Mouse (Mus musculus) left cerebral cortex, adult 11 months (tissue): ENCODE results near the gene Gm5108.
A peak's percentile ranks its signal among the peaks of the same experiment; 100 is the strongest.

Experiments used
- DNase-seq: peaks from one replicate; pipeline ENCODE4 v3.0.0; 2022; ENCODE audit warnings: low spot score

Gene Gm5108

DNA sequence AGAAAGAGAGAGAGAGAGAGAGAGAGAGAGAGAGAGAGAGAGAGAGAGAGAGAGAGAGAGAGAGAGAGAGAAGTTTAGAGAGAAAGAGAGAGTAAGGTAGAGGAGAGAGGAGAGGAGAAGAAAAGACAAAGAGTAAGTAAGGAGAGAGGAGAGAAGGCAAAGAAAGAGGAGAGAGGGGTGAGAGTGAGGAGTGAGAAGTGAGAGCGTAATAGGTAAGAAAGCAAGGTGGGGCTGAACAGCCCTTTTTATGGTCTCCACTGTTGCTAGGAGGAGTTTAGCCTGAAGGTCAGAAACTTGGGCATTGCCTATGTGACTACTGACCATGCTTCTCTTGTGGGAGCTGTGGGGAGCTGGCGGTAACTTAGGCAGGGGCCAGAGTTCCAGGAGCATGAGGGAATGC is at the start of gene Gm5108:
Gm5108 (plus strand) TSS at position 301 of the 400 bp plus-strand sequence.
- no peak for DNase-seq

DNA sequence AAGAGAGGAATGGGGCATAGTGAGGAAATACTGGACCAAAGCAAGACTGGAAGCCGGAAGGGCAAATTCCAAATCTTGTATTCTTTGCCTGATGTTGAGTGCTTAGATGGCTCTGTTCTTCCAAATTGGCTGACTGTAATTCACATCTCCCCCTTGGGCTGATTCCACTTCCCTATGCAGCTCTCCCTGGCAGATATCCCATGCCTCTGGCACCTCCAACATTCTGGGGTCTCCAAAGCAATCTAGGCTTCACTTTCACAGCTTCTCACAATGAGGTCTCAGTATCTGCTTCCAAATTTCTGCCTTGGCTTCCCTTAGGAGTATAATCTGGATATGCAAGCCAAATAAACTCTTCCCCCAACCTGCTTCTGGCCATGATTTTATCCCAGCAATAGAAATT is 42.5 kb upstream of the Gm5108 start:
- DNase-seq: no peak

DNA sequence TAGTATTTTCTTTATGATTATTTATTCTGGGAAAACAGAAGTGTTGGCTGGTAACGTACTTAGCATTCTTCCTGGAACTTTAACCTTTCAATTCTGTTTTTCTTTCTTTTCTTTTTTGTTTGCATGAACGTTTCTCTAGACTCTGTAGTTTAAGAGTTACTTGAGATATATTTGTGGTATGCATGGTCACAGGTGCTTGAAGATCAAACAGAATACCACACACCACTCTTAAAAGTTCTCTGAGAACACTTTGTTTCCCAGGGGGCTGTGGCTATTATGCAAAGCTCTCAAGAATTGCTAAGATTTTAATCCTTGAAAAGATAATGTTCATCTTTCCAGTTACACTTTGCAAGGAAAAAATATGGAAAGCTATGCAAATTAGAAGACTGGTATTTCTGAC is 36.9 kb upstream of the Gm5108 start:
- DNase-seq: no peak

DNA sequence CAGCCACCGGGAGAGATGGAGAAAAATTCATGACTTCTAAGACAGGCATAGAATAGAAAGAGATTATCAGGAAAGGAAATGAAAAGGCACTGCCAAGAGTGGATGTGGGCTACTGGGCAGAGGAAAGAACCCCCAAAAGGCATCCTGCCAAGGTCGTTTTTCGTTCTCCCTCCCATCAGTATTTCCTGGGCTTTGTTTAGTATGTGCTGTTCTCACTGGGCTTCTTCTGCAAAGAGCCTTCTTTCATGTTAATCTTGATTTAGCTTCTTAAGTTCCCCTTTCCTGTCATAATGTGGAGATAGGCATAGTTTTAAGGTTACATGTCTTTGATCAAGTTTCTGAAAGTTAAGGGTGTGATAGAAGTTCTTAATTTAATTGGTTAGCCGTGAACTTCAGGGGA is 10.9 kb upstream of the Gm5108 start:
- no peak for DNase-seq

DNA sequence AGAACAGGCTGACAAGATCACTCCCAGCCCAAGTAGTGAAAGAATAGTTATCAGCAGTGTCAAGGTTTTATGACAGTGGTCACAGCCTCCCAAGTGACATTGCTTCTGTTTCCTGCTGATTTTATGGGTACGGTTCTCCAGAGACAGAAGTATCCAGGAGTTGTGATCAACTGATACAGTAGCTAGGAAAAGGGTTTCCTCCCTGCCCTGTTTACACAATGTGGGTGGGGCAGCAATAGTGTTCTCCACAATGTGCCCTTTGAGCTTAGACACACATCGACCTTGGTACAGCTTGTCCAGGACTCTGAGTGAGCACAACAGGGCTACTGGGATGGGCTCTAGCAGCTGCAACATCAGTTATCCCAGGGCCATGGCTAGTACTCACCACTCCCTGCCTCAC is 9.8 kb upstream of the Gm5108 start:
- no peak for DNase-seq

DNA sequence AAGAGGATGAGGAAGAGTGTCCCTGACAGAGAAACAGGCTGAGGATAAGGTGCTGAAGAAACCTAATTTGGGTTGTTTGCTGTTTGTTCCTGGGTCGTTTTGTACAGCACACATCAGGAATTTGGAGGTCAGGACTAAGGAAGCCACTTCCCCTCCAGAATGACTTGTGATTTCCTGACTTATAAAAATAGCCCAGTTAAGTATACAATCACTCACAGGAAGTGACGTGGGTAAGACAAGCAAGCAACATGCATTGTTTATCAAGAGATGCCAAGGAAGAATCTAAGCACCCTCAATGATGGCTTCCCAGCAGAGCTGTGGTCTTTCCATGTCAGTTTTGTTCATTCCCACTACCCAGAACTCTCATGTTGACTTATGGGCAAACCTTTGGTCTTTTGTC is 1.7 kb downstream of the Gm5108 start:
- no peak for DNase-seq

DNA sequence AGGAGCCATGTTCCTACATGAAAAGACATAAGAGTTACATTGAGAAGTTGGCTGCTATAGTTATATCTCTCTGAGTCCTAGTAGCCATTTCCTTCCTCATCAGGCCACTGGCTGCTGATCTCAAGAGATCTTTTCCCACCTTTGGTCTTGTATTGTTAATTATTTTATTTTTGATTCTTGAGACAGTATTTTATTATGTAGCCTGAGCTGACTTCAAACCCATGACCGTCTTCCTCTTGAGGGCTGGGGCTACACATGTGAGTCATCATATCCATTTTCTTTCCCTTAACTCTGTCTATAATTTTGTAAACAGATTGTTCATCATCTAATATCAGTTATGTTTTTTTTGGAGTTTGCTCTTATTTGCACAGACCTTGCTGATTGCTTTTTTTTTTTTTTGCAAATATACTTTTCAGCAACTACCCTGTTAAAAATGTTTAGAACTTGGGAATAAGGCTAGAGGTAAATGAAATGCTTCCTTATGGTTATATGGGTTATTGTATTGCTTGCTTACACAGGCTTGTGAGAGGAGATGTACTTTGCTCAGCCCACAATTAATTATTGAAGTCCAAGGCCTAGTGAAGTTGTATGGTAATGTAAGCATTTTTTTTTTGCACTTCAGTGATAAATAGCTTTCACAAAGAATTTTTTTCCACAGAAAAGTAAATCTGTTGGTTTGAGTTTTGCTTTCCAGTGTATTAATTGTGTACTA is 2.8 kb downstream of the Gm5108 start:
- no peak for DNase-seq

DNA sequence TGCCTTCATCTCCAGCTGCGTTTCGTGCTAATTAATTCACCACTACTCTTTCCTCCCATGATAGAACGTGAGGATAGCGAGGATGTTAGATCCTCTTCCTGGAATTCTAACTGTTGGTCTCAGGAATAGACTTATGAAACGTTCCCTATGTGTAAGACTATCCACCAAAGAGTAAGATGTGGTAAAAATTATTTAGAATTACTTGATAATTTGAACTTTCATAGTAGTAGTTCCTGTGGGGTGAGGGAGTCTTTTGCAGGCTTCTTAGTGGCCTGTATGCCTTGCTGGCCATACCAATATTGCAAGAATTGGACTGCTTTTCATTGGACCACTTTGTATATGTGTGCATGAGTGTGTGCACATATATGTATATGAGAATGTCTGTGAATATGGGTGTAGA is 4.9 kb downstream of the Gm5108 start, which contains the start of gene Gm21905:
Gm21905 (minus strand) TSS at position 101 of the 400 bp plus-strand sequence.
- no peak for DNase-seq

DNA sequence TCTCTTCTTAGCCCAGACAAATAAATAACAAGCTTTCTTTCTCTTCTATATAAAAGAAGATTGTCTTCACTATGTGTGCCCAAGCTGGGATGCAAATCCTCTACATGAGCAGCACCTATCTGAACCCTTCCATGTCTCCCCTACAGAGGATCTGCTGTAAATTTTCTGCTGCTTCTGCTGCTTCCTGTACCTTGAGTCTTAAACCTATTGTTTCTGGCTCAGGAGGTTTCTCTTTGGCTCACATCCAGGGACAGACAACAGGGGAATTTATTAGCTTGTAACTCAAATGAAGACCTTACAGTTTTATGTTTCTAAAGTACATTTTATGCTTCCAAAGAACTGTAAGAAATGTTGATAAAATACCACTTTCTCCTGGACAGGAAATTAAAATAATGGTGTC is 5.5 kb downstream of the Gm5108 start:
- no peak for DNase-seq

DNA sequence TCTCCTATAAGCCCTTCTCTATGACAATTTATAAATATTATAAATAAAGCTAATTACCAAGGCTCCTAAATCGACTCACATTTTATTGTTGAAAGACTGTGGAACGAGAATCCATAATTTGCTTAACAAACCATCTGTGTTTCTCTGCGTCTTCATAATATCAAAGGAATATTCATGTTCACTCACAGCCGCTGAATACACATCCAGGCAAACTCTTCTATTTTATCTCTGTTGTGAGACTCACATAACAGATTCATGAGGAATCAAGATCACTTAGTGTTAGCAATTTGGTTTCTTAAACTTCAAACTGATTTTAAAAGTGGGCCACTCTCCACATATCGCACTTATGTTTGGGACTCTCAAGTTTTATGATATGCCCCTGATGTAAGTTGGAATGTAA is 6.6 kb downstream of the Gm5108 start:
- no peak for DNase-seq

DNA sequence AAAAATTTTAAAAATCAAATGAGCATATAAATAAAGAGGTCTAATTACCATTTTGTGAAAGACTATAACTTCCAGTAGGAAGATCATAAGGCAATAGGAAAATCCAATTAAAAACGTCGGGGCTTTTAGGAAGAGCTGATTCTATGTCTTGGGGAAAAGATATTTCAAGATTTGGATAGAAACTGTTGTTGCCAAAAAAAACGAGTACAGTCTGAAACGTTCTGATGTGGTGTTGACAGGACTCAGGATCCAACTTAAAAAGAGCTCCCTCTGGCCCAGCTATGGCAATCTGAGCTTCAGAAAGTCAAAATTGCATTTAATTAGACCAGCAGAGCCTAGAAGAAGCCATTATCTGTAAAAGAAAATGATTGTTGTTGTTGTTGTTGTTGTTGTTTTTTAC is 12.6 kb downstream of the Gm5108 start:
- DNase-seq: peak; percentile 6

DNA sequence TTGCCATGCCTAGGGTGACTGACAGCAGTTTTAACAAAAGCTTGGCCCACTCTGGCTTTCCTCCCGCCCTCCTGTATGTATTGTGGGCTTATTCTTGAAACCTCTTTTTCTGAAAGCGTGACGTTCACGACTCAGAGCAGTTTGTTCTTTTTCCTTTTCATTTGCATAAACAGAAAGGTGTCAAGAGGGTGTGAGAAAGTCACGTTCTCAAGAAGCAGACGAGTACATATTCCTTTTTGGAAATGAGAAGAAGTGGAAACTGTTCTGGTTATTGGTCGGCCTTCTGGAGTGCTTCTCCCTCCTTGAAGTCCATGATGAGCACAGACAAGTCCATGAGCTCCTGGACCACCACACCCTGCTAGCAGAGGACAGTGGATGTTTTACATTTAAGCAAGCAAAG is 14.0 kb downstream of the Gm5108 start:
- no peak for DNase-seq

DNA sequence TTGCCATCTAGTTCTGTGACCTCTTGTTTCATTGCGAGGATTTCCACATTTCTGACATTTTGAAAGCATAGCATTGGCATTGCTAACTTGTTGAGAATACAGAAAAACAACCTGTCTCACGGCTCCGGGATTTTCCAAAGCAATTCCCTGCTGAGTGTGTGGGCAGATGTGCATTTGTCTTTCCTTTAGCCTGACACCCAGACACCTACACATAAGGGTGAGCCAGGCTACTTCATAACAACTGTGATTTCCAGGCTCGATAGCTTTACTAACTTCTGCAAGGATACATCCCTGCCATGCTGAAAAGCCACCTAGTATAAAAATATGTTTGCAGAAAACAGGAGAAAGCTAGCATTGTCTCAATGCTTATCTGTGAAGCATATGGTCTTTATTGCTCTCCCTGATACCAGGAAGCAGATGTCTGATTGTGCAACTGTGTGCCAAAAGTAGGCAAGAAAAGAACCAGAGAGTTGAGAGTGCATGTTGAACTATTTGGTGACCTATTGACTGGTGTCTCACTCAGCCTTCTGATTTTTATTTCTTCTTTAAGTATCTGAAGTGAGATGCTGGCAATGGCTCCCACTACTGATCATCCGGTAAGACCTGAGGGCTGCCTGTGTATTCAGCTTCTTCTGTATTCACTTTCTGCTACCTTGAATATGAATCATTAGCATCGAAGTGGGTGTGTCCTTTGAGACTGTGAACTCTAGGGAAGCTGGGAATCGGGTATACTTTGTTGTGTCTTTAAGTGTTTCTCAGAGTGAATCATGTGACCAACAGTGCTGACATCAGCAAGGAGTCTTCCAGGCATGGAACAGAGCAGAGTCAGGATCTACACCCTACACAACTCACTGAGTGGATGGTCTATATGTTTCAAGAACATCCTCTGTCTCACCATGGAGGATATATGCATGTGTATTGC is 20.5 kb downstream of the Gm5108 start:
- DNase-seq: peak; percentile 7

DNA sequence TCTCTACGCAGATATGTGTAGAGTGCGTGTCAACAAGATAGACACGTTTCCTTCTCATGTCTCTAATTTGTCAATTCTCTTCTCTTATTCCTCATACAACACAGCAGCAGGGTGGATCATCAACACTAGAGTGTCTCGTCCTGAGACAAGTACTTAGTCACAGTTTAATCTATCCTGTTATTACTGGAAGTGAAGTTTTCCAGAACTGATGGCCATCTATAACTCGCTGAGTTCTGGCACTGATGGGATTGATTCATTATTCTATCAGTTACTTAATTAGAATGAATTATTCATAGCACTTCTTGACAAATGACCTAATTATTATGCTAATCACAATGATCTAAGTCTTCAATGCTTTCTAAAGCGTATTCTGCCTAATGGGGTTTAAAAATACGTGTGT is 28.1 kb downstream of the Gm5108 start:
- DNase-seq: no peak

DNA sequence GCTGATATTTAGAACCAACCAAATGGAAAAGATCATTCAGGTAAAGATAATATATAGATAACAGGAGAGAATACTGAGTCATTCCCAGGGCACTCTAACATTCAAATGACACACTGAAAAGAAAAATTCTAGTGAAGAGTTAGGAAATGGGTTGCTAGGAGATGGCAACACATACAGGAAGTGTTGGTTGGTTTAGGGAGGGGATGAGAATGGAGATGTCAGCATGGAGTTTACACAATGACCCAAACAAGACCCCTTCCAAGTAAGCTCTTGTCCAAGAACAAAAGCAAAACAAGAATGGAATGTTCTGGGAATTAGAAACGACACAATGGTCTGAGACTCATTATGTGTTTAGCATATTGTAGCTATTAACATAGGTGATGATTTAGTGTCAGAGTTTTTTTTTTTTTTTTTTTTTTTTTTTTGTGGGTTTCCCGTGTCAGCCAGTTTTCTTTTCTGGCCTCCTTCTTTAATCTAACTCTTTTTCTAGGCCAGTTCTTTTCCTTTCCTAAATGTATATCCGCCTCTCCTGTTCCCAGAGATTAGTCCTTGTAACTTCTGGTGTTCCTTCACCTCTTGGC is 40.6 kb downstream of the Gm5108 start:
- no peak for DNase-seq

DNA sequence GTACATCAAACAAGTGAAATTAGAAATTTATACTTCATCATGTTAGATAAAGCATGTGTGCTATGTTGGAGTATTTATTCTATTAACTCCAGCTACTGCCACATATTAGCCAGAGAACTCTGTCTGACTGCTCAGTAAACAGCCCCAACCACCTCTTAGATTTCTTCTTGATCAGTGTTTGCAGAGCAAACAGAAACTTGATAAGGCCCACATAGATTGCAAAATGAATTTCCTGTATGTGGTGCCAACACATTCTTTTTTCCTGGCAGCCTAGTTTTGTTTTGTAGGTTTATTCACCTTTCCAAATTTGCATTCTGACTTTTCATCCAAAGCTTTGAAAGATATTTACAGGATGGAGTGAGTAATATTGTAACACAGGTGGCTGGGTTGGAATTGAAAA is 49.0 kb downstream of the Gm5108 start:
- no peak for DNase-seq

DNA sequence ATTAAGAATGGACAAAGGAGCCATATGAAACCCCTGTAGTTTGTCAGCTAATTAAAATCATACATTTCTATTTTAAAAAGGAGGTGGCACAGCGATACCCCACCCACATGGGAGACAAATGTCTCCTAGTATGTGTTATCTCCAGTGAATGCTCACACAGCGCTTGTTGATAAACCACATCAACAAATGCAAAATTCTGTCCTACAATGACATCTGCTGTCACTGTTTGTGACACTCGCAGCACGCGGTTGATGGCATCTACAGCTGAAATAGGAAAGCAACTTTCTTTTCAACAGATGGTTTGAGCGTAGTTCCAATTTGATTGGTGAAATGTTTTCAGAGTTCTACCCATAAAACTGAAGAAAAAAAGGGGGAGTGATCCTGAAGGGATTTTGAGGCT is 61.1 kb downstream of the Gm5108 start:
- no peak for DNase-seq

DNA sequence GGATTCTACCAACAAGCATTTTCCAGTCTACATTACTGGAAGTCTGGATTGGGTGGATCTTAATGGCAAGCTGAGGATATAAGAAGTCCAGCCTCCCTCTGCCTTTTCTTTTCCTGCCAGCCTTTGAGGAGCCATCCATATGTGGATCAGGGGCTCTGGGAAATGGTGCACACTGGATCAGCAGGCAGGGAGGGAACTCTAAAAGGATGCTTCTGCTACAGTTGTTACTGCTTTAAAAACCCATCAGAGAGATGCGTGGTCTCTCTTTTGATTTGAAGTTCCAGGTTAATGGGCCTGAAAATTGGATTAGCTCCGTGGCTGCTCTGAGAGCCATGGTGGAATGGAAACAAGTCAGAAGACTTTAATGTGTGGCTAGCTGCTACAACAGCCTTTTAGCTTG is 62.4 kb downstream of the Gm5108 start:
- DNase-seq: no peak

DNA sequence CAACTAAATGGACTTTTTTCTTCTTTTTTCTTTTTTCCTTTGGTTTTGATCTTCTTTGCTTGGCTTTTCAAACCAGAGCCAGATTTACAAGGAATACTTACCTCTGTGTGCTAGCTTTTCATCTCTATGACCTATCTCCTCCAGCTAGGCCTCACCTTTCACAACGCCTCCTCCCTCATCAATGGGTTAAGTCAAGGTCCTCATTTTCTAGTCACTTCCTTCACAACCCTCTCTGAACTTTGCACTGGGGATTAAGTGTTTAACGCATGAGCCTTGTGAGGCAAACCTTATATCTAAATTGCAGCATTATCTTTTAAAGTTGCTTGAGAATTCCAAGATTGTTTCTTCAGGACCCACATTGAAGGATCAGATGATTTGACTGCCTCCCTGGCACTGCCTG is 63.0 kb downstream of the Gm5108 start:
- DNase-seq: no peak

DNA sequence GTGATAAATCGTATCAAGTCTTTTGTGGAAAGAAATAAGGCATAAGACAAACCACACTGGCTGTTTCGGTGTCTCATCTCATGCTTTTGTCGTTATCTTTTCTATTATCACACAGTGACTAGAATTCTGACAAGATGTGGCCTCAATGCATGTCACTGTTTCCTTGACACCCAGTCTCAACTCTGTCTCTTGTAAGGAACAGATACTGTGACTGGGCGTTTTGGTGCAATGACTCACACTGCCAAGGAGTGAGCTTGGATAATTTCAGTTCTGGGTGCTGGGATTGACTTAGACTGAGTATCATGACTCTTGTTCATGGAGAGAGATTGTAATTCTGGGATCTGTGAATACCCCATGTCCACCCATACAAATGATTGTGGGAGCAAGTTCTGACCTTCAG is 65.6 kb downstream of the Gm5108 start:
- DNase-seq: no peak

DNA sequence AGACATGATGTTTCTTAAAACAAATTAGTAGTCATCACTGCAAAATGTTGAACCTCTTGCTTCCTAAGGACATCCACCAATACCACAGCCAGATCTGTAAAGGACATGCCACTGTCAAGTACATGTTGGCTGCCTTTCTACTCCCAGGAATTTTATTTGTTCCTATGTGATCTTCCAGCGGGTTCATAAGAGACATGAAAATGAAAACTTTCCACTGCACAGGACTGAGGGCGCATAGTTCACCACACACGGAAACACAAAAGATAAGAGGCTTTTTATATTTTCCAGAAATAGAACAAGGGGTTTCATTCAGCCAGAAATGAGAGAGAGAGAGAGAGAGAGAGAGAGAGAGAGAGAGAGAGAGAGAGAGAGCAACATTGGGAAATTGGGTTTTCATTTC is 70.1 kb downstream of the Gm5108 start:
- no peak for DNase-seq

DNA sequence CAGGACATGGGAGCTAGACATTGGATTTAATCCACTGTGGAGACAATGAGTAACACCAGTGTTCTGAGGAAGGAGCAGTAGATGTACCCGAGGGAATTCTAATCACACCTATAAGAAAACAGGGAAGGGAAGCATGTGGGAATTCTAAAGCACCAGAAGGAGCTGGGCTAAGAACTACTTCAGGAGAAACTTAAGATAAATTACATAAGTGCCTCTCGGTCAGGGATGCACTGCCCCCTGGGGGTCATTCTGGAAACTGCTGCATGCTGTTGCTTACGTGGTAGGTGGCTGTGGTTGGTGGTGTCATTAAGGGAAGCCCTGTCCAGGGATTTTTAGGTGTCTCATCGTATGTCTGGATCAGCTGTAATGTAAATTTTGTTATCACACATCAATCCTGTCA is 71.1 kb downstream of the Gm5108 start:
- peak; percentile 83 for DNase-seq

DNA sequence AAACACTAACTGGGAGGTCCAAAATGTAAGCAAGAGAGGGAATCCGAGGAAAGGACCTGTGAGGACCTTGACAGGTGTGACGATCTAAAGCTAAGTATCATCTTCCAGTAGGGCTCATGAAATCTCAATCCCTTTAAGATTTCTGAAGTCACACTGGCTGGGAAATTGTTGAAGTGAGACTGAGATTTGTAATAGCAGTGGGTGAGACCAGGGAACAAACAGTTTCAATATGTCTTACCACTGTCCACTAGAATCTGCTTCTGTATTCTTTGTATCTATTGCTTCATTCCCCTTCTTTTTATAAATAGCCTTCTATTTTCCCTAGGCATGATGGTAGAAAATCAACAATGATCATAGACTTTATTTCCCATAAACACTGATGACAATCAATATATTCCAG is 79.4 kb downstream of the Gm5108 start:
- DNase-seq: no peak
